Mouse (Mus musculus) thymus, postnatal 36 days (tissue): ENCODE measurements around the gene Myom1.
A peak's percentile ranks its signal among the peaks of the same experiment; 100 is the strongest.

ENCODE experiments used
- DNase-seq, 2 experiments: peaks; one replicate each; pipeline ENCODE4 v3.0.0; 2022; ENCODE audit warnings: mixed read lengths in 2 of 2

Myom1 gene

DNA sequence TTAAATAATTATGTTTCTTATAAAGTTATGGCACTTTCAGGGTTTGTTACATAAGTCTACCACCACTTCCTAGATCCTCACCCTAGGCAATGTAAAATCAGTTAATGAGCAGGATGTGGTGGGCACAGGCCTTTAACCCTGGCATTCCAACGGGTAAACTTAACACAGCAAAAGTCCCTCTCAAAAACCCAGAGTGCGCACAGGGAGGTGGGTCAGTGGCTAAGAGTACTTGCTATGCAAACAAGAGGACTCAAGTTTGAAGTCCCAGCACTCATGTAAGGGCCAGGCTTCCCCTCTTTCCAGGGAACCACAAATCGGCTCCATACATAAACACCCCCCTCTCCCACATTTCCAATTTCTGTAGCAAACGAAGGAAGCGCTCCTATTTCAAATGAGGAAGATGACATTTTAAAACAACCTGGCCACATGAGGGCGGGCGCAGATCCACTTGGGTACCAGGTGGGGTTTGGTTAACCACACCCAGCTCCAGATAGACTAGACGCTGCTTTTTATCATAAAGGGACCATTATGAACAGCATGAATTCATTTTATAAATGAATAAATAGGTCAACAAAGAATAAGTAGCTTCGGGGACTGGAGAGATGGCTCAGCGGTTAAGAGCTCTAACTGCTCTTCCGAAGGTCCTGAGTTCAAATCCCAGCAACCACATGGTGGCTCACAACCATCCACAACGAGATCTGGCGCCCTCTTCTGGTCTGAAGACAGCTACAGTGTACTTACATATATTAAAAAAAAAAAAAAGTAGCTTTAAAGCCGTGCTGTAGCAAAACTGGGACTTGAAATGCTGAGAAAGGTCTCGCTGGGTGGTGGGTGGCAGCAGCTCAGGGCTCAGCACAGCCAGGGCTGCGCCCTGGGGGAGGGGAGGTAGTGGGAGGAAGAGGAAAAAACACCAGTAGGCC, 10.5 kb upstream of the Myom1 start:
- DNase-seq = peak; percentile 31 to 44

GRCm38 (mm10) chr17:70992662-70993061, 9.8 kb upstream of the Myom1 start:
- DNase-seq = no peak

- no peak for DNase-seq
Observed at GRCm38 (mm10) chr17:70993385-70993807, 9.0 kb upstream of the Myom1 start.

DNA sequence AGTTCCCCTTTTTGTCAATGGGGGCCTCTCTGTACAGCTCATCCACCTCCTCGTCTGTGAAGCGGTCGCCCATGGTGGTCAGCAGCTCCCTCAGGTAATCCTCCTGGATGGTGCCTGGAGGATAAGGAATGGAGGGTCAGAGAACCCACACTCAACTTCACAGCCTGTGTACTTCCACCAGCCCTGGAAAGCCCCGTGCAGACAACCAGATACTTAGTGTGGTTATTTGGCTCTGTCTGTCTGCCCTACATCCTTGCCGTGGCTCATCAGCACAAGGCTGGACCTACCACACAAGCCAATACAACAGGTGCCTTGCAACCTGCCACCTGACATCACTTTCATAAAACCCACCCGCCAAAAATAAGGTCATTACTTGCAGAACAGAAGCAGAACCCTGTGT, 7.8 kb upstream of the Myom1 start:
- DNase-seq = no peak

GRCm38 (mm10) chr17:70995551-70995950, 6.9 kb upstream of the Myom1 start:
- DNase-seq = no peak

- DNase-seq = no peak
Observed at GRCm38 (mm10) chr17:70997836-70998235, 4.6 kb upstream of the Myom1 start.

GRCm38 (mm10) chr17:70998400-70998975, 3.9 kb upstream of the Myom1 start:
- no peak for DNase-seq

GRCm38 (mm10) chr17:70999187-70999586, 3.2 kb upstream of the Myom1 start:
- DNase-seq = no peak

DNA sequence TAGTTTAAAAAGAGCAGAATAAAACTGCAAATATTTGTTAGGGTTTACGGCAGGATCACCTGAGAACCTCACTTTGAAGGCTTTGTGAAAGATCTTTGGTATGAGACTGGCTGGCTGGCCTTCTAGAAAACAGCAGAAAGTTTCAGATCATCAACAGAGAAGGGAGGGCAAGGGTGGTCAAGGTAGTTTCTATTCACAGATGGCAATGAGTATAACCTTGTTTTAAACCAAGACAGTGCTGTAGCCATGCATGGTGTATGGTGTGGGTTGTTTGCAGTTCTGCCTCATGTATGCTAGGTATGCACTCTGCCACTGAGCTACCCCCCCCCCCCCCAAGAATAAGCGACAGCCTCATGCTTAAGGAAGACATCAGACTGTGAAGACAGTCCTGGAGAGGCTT, 2.2 kb upstream of the Myom1 start:
- DNase-seq = no peak

DNA sequence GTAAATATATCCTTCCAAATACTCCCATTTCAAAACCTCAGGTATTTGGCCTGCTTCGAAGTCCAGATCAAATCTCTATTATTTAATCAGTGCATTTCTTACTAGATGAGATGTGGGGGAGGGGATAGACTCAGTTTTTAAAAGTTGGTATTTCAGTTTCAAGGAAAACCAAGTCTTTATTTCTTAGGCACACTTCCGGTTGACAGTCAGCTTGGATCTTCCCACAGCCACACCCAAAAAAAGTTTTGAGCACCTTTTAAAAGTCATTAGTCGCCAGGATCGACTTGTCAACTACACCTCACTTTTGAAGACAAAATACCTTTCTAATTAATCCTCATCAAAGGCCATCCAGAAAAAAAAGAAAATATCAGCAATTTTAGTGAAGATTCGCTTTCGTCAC, 1.4 kb upstream of the Myom1 start:
- no peak for DNase-seq

- DNase-seq = no peak
Observed at GRCm38 (mm10) chr17:71001699-71002080, 743 bp upstream of the Myom1 start.

GRCm38 (mm10) chr17:71002744-71003094, 286 bp downstream of the Myom1 start, which contains the start of gene Myl12a:
Gene Myl12a, minus strand, starts transcription at chr17:71002878.
- no peak for DNase-seq

GRCm38 (mm10) chr17:71003112-71003511, 679 bp downstream of the Myom1 start:
- DNase-seq = no peak

GRCm38 (mm10) chr17:71003721-71004120, 1.3 kb downstream of the Myom1 start:
- DNase-seq = no peak

DNA sequence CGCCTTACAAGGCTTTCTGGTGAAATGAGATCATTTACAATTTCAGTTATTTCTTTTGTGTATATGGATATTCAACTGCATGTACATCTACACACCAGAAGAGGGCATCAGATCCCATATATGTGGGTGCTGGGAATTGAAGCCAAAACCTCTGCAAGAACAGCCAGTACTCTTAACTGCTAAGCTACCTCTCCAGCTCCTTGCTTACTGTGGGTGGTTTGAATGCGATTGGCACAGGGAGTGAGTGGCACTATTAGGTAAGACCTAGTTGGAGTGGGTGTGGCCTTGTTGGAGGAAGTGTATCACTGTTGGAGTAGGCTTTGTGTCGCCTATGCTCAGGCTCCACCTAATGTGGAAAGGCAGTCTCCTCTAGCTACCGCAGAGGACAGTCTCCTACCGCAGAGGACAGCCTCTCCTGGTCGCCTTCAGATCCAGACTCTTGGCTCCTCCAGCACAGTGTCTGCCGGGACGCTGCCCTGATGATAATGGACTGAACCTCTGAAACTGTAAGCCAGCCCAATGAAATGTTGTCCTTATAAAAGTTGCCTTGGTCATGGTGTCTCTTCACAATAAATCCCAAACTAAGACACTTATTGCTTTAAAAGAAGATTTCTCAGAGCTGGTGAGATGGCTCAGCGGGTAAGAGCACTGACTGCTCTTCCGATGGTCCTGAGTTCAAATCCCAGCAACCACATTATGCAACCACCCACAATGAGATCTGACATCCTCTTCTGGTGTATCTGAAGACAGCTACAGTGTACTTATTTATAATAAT, 1.9 kb downstream of the Myom1 start:
- DNase-seq = no peak

GRCm38 (mm10) chr17:71006976-71007375, 4.5 kb downstream of the Myom1 start:
- DNase-seq = no peak

GRCm38 (mm10) chr17:71008676-71009075, 6.2 kb downstream of the Myom1 start:
- no peak for DNase-seq

DNA sequence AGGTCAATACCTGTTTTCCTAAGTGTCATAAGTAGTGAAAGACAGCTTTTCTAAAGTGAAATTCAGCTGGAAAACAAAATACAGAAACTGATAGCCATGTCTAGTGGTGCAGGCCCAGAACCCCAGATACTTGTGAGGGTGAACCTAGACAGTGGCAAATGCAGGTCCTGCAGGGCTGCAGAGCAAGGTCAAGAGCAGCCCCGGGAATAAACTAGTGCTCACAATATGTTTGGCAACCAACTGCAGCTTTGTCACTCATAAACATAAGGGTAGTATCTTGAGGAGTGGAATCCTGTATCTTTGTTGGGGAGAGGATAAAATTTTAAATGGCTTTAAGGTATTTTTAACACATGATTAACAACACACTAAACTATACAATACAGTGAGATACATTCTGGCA, 7.3 kb downstream of the Myom1 start:
- DNase-seq = no peak

DNA sequence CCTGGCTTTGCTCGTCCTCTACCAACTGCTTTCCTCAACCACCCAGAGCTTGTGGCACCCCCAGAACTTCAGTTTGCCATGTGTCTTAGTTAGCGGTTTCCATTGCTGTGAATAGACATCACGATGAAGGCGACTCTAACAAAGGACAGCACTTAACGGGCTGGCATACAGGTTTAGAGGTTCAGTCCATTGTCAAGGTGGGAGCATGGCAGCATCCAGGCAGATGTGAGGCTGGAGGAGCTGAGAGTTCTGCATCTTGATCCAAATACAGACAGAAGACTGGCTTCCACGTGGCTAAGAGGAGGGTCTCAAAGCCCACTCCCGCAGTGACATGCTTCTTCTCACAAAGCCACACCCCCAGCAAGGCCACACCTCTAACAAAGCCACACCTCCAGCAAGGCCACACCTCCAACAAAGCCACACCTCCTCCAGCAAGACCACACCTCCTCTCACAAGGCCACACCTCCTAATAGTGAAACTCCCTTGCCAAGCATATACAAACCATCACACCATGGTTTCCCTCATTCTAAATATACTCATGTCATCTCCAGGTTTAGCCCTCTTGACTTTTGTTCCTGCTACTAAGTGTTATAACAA, 8.3 kb downstream of the Myom1 start:
- DNase-seq = no peak

DNA sequence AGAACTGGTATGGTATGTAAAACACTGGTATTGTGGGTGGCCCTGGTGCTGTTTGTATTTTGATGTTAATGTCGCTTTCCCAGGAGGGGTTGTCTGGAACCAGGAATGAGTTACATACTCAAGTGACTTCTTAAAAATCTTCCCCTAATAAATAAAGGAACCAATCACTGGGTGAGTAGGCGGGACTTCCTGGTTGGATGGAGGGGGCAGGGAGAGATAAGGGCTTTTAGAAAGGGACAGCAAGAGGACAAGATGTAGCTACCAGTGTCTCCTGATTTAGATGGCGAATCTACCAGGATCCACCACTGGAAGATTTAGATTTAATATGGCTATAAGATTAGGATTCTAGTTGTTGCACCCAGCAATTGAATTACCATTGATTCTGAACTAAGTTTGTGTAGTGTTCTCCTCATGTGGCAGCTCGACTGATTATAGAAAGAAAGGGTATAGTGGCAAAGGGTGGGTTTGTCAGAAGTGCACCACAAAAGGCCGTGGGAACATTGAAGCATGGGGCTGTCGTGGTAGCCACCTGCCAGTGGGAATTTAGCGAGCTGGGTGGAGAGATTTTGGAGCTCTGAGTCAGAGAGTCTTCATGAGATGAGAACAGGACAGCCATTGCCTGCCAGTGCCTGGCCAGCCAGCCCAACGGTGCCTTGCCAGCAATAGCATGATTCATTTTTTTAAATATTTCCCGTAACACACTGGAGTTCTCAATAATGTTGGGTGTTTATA, 9.7 kb downstream of the Myom1 start:
- DNase-seq = no peak

DNA sequence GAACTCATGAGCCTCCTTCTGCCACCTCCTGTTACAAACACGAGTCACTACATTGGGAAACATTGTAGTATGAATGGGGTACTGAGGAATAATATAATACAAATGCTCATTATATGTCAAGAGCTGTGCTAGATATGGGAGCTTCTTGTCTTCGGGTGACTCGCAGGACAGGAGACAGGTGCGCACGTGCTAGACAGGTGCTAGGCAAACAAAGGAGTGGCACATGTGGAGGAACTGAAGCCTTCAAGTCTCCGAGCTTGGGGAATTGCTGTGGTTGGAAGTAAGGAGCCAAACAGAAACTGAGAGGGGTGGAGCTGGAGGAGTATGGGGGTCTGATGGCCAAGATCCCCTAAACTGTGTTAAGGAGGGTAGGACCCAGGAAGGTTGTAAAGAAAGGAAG, 10.7 kb downstream of the Myom1 start:
- no peak for DNase-seq

DNA sequence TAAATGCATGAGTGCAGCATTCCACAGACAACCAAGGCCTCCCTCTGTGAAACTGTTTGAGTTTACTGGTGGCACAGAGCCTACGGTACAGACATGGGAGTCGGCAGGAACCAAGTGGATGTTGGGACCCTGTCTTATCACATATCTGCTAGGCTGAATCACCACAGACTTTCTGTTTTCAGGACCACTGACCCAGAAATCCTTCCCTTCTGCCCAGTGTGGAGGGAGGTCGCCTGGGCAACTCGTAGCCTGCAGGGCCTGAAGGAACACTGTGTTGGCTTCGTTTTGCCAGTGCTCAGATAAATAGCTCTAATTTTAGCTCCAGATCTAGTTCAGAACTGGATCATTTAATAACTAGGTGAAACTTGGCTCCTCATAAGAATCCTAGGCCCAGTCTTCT, 12.5 kb downstream of the Myom1 start:
- no peak for DNase-seq
